ENCODE assay signal across 8 mouse cellular contexts in the genomic region with DNA sequence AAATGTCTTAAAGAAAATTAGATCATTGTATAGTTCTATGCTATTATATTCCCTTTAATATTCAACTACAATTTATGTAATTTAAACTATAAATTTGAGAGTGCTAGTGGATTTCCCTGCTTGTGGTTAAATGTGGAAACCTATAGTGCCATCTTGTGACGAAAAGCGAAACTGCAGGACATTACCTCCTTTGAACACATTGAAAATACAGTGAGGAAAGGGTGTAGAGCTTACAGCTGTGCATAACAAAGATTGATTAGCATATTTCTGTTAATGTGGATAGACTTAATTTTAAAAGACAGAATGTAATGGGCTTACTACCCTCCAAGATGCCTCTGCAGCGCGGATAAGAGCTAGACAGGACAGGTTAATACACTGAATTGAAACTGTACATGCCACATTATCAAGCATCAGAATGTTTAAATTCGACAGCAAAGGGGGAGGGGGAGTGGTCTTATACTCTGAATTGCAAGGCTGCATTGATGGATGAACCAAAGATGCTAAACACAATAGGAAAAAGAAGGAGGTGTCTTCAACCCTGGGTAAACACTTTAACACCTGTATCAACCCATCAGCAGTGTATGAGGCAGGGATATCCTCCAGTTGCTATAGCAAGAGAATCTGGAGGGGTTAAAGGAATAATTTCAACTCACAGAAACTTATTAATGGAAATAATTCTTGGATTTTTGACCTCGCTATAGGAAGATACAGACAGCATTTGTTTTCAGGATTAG.
DNase-seq lines count a peak whose midpoint lies in the region; TF ChIP-seq lines count a peak whose summit lies in the region.
"Had no signal": no experiment of that assay in that cellular context is flagged by ENCODE, and none has a peak within 500 bp of the region (broad histone marks: within the 10 kb centered on the region; RNA-seq: fewer than 3 reads in every experiment).

No protein-coding gene starts in this region.

- in situ Hi-C loops in CH12.LX (cut with MboI; ENCODE audit: low pct_ligation_motif_present, low pct_unique_long_range_greater_than_20kb, low sequenced_read_pairs) = no loop called here

- no peaks in the 10 kb centered on the region for H3K36me3 ChIP-seq in CH12.LX (replicated peaks in 1 of 2; ENCODE audit: control insufficient read depth in 1 of 2, insufficient read depth in 1 of 2, low read length in 1 of 2)
- H3K36me3 ChIP-seq: limb, embryonic 12.5 days had no signal

- H3K9ac ChIP-seq in CH12.LX (ENCODE audit: insufficient read depth, low read depth) = no peak overlapping the region
- H3K9ac ChIP-seq: limb, embryonic 12.5 days had no signal

- no peak for TF ChIP-seq POLR2A in CH12.LX (IDR thresholded peaks at IDR 0.05; ENCODE audit: low read depth, low read length)

- peak; percentile 81 to 82 for TF ChIP-seq CTCF in CH12.LX (conservative IDR thresholded peaks at IDR 0.05 in 1 of 2, IDR thresholded peaks at IDR 0.05 in 1 of 2; ENCODE audit: low read depth in 2 of 2, low read length in 2 of 2)

- dilution Hi-C loops in CH12.LX (cut with MboI; ENCODE audit: extremely low pct_ligation_motif_present, extremely low pct_unique_long_range_greater_than_20kb, low sequenced_read_pairs) = no loop called here

- no peaks in the 10 kb centered on the region for H3K9me3 ChIP-seq in CH12.LX (replicated peaks; ENCODE audit: low read length)
- H3K9me3 ChIP-seq: limb, embryonic 12.5 days had no signal

- no peaks in the 10 kb centered on the region for H3K27me3 ChIP-seq in CH12.LX (replicated peaks)
- H3K27me3 ChIP-seq: limb, embryonic 12.5 days had no signal

- H3K4me1 ChIP-seq in CH12.LX (ENCODE audit: control insufficient read depth in 1 of 2, insufficient read depth in 2 of 2) = 0 out of 4 replicates have a peak, but pooled peaks cover 0 to 3% of the 10 kb centered on the region in 2 experiments
- H3K4me1 ChIP-seq: limb, embryonic 12.5 days had no signal

- TF ChIP-seq EP300 in CH12.LX (IDR thresholded peaks at IDR 0.05; ENCODE audit: low read length) = no peak

- no peak overlapping the region for H3K4me2 ChIP-seq in CH12.LX (ENCODE audit: insufficient read depth, low read depth, poor library complexity, severe bottlenecking)
- H3K4me2 ChIP-seq: limb, embryonic 12.5 days had no signal

- H3K79me2 ChIP-seq in CH12.LX (replicated peaks; ENCODE audit: control insufficient read depth, extremely low read depth, insufficient read depth, poor library complexity, severe bottlenecking) = no peaks in the 10 kb centered on the region

- DNase-seq in CH12.LX (ENCODE audit: extremely low read depth) = peak; percentile 73
- peak; percentile 86 for DNase-seq in NIH3T3 (ENCODE audit: low read depth)
- peak; percentile 77 to 83 for DNase-seq in cerebellum, postnatal 10 days
- DNase-seq in frontal cortex, postnatal 14 days (ENCODE audit: low spot score in 2 of 2) = peak; percentile 16 to 78
- DNase-seq in kidney, postnatal 14 days = peak; percentile 64
- DNase-seq in lung, adult 18-20 months = peak; percentile 9 to 36
- peak; percentile 30 for DNase-seq in retina, adult 2 months (ENCODE audit: low read depth, low spot score)

- peak; percentile 85 for TF ChIP-seq RAD21 in CH12.LX (IDR thresholded peaks at IDR 0.05; ENCODE audit: low read depth, low read length)

- no peak overlapping the region for H3K27ac ChIP-seq in CH12.LX (ENCODE audit: insufficient read depth, low read depth)
- H3K27ac ChIP-seq: limb, embryonic 12.5 days had no signal

- H3K4me3 ChIP-seq in CH12.LX (replicated peaks in 1 of 3; ENCODE audit: low read depth in 2 of 3, low read length in 2 of 3, poor library complexity in 1 of 3) = no peak overlapping the region
- H3K4me3 ChIP-seq: limb, embryonic 12.5 days had no signal

TF ChIP-seq in CH12.LX, 34 proteins besides CTCF, POLR2A, EP300 and RAD21:
- TF ChIP-seq RCOR1 (conservative IDR thresholded peaks at IDR 0.05; ENCODE audit: low read depth, low read length) (no peak), SMC3 (IDR thresholded peaks at IDR 0.05; ENCODE audit: low read depth, low read length) (peak; percentile 64)

Comparison
In these comparisons a context has a peak if more than half of its experiments do, and no peak if none do; other contexts are left out.
1. DNase-seq: peak in every context shown above with its lines; median percentile 86 in NIH3T3; 80 in cerebellum, postnatal 10 days; 73 in CH12.LX; 64 in kidney, postnatal 14 days; 47 in frontal cortex, postnatal 14 days; 30 in retina, adult 2 months; 22 in lung, adult 18-20 months.